Mouse (Mus musculus): ENCODE measurements around the gene Itgb7.
A peak's percentile ranks its signal among the peaks of the same experiment; 100 is the strongest.
"Not testable (repeated sequence)": the region's sequence is repeated elsewhere in the genome, so short reads cannot be mapped to it uniquely, and the experiment has no call there.

Itgb7 gene

GRCm38 (mm10) chr15:102225619-102226018 lies 6.1 kb downstream of the Itgb7 start:
- not testable (repeated sequence) for DNase-seq (ENCODE audit: low spot score in 2 of 2)

DNA sequence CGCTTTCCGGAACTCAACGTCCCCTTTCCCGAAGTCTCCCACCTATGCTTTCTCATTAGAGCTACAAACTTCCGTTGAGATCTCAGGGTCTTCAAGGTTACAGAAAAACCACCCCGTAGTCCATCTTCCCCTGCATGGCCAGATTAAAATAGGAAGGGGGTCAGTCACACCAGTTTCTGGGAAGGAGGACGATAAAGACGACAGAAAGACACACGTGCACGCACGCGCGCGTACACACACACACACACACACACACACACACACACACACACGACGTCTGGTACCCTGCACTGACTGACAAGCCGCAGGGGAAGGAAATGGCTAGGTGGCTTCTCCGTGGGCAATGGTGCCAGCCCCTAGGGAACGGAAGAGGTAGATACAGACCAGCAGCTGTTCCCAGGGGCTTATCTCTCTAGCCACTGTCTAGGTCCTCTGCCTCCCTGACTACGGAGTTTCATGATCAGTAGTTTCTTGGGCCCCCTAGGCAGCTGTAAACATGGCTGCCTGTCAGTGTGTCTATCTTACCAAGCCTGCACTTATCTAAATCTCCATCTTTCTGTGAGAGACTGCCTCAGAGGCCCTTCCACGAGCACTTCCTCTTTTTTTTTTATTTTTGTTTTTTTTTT lies 6.6 kb downstream of the Itgb7 start:
- DNase-seq (ENCODE audit: low spot score in 2 of 2) = no peak

- DNase-seq (ENCODE audit: low spot score in 2 of 2) = peak in 1 of 2 experiments; percentile 76
Measured at GRCm38 (mm10) chr15:102224186-102224991, 7.4 kb downstream of the Itgb7 start.

GRCm38 (mm10) chr15:102222386-102222785 lies 9.4 kb downstream of the Itgb7 start:
- no peak for DNase-seq (ENCODE audit: low spot score in 2 of 2)

- DNase-seq (ENCODE audit: low spot score in 2 of 2) = no peak
Measured at GRCm38 (mm10) chr15:102217325-102217724, 14.4 kb downstream of the Itgb7 start.

DNA sequence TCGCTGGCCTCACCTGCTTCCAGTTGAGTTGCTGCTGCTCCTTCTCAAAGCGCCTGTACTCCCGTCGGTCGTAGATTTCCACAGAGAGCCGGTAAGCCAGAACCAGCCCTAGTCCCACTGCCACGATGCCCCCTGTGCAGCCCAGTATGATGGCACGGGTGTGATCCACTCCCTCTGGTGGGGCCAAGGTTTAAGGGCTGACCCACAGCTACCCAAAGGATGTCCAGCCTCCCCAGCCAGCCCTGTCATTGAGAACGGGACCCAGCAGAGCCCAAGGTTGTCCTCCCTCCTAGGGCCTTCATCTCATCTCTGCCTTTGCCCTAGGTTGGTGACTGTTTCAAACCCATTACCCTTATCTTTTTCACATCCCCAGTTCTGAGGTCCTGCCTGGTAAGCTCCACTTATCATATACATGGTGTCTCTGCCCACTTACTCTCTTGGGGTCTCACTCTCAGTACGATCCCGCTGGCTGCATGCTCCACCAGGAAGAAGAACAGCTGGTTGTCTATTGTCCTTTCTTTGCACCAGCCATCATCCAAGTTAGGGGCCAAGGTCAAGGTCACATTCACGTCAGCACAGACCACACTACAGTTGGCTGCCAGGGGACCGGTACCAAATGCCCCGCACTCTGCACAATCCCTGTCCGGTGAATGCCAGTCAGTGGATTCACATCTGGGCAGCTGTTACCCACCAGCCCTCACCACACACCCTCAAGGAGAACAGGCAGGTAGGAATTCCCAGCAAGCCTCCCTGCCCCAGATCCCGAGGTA lies 15.1 kb downstream of the Itgb7 start:
- no peak for DNase-seq (ENCODE audit: low spot score in 2 of 2)

DNA sequence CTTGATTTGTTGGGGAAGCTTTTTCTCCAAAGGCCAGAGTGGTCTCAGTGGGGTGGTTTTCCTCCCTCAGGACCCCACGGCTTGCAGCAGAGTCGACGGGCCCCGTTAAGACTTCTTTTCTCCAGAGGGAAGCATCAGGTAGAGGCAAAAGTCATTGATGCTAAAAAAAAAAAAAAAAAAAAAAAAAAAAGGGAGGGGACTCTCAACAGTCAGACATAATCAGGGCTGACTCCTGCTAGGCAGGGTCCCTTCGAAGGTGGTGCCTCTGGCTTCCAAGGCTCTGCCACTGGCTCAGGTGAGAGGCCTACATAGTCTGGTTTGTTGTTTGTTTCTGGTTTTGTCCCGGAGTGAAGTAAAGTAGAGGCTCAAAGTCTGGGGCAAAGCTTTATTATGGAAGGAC lies 16.1 kb downstream of the Itgb7 start:
- no peak for DNase-seq (ENCODE audit: low spot score in 2 of 2)

DNA sequence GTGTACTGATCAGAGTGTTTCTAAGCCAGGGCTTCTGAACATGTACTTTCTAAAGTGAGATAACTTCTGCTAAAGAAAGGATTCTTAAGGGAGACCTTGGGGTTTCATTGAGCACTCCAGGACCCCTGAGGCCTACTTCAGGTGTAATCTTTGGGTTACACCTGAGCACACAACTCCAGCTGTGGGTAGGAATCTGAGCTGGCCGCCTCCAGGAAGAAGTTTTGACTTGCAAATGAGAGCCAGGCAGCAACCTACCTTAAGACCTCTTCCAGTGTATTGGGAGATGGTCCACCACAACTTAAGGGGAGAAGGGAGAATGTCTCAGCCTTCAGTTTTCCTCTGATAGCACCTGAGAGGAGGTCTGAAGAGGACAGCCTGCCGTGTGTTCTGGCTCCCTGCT lies 17.6 kb downstream of the Itgb7 start:
- DNase-seq (ENCODE audit: low spot score in 2 of 2) = no peak

DNA sequence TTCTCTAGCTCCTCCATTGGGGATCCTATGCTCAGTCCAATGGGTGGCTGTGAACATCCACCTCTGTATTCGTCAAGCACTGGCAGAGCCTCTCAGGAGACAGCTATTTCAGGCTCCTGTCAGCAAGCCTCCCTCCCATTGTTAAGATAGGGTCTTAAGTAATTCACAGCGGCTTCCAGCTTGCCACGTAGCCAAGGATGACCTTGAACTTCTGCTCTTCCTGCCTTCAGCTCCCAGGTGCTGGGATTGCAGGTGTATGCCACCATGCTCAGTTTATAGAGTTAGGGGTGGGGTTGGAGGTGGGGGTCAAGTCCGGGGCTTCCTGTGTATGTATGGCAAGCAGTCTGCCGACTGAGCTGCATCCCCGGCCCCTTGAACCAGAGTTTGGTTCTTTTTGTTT lies 19.8 kb downstream of the Itgb7 start:
- no peak for DNase-seq (ENCODE audit: low spot score in 2 of 2)

DNA sequence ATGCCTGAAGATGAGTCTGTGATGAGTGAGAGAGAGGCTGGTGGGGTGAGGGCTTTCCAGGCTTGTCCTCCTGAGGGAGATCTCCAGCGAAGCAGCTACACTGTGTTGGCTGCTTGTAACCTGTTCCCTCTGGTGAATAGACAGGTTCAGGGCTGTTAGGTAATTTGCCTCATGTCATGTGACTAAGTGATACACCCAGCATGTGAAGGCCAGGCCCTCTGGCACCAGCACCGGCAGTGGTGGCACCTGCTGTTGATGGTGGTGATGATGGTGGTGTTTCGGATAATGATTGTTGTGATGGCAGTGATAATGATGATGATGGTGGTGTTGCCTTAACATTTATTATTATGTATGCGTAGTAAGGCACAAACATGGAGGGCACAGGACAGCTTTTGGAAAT lies 20.9 kb downstream of the Itgb7 start:
- no peak for DNase-seq (ENCODE audit: low spot score in 2 of 2)

DNA sequence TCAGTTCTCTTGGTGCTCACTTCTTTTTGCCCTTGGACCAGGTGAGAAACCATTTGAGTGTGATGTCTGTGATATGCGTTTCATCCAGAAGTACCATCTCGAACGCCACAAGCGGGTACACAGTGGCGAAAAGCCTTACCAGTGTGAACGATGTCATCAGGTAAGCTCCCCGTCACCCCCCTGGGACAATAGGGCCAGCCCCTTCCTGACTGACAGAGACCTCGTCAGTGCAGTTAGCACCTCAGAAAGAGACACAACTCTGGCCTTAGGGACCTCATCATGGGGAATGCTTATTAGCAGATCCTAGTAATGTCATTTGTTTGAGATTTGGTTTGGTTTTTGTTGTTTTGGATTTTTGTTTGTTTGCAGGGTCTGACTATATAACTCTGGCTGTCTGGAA lies 22.6 kb downstream of the Itgb7 start:
- no peak for DNase-seq (ENCODE audit: low spot score in 2 of 2)

DNA sequence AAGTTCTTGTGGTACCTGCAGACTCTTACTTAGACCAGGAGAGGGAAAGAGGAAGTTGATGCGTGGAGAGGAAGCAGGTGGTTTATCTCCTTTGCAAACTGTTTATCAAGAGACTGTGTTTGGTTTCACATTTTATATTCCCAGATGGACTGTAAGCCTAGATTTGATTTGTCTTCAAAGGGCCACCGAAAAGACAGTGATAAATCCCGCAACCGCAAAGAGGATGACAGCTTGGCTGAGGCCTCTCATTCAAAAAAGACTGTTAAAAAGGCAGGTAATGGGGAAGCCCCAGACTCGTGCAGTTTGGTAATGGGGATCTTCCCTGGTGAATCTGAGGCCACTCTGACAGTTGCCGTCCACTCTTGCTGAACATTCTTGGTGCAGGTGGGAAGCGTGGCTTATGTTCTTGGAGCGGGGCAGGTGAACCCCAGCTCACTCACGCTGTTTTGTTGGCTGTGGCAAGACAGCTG lies 23.6 kb downstream of the Itgb7 start:
- no peak for DNase-seq (ENCODE audit: low spot score in 2 of 2)

GRCm38 (mm10) chr15:102207351-102207750 lies 24.4 kb downstream of the Itgb7 start:
- DNase-seq (ENCODE audit: low spot score in 2 of 2) = no peak

DNA sequence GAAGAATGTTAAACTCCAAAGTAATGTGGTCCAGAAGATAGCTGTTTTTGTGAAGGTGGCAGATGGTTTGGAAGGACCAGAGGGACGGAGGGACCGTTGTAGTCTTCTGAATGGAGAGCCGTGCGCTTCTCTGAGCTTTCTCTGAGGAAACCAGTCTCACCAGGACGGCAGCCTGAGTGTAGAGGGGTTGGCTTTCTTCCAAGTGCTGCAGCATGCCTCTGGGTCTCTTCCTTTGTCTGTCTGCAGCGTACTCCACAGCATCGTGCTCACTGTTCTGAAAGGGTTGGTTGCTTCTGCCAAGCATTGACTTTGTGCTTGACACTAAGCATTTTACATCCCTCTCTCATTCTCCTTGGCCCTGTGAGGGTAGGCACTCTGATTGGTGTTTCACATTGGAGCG lies 26.0 kb downstream of the Itgb7 start:
- peak in 1 of 2 experiments; percentile 45 for DNase-seq (ENCODE audit: low spot score in 2 of 2)

DNA sequence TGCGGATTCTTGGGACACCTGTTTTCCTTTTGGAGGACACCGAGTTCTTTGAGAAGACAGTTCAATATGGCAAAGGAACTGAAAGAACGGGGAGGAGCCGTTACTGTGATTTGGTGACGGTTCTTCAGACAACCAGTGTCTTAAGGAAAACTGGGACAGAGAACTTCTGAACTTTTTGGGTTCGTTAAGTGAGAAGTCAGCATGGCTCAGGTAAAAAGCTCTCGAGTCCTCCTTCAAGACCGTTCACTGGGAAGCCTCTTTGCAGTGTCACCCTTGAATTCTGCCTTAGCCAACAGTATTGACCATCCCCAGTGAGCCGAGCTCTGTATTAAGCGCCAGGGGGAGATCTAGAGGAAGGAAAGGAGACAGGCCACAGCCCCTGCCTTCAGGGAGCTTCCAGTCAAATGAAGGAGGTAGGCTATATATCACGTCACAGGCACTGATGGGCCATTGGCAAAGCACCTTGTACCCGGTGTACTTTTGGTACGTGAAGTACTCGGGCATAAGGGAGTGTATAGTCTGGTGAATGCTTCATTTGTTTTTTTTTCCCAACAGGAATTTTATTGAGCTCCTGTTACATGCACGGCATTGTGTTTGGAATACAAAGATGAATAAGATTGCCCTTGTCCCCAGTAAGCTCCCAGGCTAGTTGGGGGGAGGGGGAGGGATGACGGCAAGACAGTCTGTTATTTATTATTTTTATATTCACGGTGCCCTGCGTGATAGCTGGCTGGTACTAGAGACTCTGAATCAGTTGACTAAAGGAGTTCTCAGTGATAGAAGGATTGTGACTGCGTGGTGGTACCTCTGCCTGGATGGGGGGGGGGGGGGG lies 26.9 kb downstream of the Itgb7 start, which contains the start of gene Csad:
TSS of gene Csad (minus strand) at position 51 of the 832 bp plus-strand sequence.
- DNase-seq (ENCODE audit: low spot score in 2 of 2) = no peak

- DNase-seq (ENCODE audit: low spot score in 2 of 2) = peak; percentile 51 to 64
Measured at GRCm38 (mm10) chr15:102203835-102204381, 27.8 kb downstream of the Itgb7 start.

GRCm38 (mm10) chr15:102202971-102203834 lies 28.5 kb downstream of the Itgb7 start, which contains the start of gene Zfp740:
Gene Zfp740, plus strand, starts transcription at chr15:102203249.
- DNase-seq (ENCODE audit: low spot score in 2 of 2) = peak; percentile 86 to 94

DNA sequence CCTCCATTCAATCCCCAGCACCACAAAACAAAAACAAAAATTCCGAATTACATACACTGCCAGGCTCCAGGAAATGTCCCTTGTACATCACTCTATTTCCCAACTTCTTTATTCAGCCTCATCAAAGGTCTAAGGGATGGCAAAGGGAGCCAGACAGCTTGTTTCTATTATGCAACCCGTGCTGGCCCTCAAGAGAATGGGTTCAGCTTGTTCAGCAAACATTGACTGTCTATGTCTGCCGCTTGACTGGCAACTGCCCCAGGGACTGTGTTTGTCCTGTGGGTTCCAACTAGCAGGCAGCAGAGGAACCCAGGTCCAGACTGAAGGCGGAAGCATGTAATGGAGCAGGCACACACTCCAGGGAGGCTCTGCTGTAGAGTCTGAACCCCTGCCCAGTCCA lies 32.9 kb downstream of the Itgb7 start:
- no peak for DNase-seq (ENCODE audit: low spot score in 2 of 2)

DNA sequence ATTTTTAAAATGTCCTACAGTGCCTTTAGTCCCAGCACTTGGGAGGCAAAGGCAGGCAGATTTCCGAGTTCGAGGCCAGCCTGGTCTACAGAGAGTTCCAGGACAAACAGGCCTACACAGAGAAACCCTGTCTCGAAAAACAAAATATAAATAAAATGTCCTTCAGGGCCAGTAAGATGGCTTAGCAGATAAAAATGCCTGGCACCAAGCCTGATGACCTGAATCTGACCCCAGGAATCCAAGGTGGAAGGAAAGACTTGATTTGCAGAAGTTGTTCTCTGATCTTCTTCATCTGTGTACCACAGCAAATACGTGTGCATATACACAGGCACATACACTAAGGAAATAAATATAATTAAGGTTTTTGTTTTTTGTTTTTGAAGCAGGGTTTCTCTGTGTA lies 36.4 kb downstream of the Itgb7 start:
- DNase-seq (ENCODE audit: low spot score in 2 of 2) = no peak

DNA sequence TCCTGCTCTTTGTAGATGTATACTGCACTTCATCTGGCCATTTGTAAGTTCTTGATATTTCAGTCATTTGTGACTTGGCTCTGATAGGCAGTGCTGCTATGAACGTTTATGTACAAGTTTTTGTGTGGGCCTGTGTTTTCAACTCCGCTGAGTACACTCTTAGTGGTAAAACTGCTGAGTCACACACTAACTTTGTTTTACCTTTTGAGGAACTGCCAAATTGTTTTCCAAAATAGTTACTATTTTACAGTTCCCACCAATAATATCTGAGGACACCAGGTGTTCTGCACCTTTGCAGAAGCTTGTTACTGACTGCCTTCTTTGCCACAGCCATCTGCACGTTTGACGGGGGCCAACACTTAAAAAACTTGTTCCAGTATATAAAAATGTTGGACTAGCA lies 37.3 kb downstream of the Itgb7 start:
- DNase-seq (ENCODE audit: low spot score in 2 of 2) = no peak

Data from left cerebral cortex, adult 9 months (tissue).